Mouse (Mus musculus): Measurements from ENCODE around the gene Reg3d. TPM values are rescaled to one million over a fixed set of nuclear protein-coding genes. Genes with fewer than 3 reads are reported as not detected.

Reg3d gene
- not detected in 2 replicates for polyA plus RNA-seq (2015; fragmentation: Nextera tagmentation; extraction: Ambion mirVana)

GRCm38 (mm10) chr6:78378765-78379164 is at the start of gene Reg3d:
Gene Reg3d, minus strand, starts transcription at chr6:78378865.

DNA sequence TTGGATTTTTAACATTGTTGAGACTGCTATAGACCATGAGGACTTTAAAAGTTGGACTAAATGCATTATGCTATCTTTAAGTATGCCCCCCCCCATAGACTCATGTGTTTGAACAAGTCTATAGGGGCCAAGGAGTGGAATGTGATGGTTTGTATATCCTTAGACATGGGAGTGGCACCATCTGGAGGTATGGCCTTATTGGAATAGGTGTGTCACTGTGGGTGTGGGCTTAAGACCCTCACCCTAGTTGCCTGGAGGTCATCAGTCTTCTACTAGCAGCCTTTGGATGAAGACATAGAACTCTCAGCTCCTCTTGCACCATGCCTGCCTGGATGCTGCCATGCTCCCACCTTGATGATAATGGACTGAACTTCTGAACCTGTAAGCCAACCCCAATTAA is 43.7 kb upstream of the Reg3d start, which contains the start of gene Reg1:
Reg1 (plus strand) TSS at position 301 of the 400 bp plus-strand sequence.

GRCm38 (mm10) chr6:78395323-78395722 is 16.7 kb upstream of the Reg3d start, which contains the start of gene Reg2:
Gene Reg2, plus strand, starts transcription at chr6:78395623.

GRCm38 (mm10) chr6:78380409-78380808 is 1.7 kb upstream of the Reg3d start, which contains the start of gene Reg3a:
Gene Reg3a, plus strand, starts transcription at chr6:78380709.

GRCm38 (mm10) chr6:78370357-78370756 is 8.3 kb downstream of the Reg3d start, which contains the start of gene Reg3b:
Gene Reg3b, plus strand, starts transcription at chr6:78370657.

Other genes starting within 250 kb of the Reg3d start
- not detected in 2 replicates for gene Reg3b, start 8.2 kb downstream of the Reg3d start, polyA plus RNA-seq (2015; fragmentation: Nextera tagmentation; extraction: Ambion mirVana)
- not detected in 2 replicates for gene Reg3a, start 1.8 kb upstream of the Reg3d start, polyA plus RNA-seq (2015; fragmentation: Nextera tagmentation; extraction: Ambion mirVana)
- not detected in 2 replicates for gene Reg2, start 16.8 kb upstream of the Reg3d start, polyA plus RNA-seq (2015; fragmentation: Nextera tagmentation; extraction: Ambion mirVana)
- gene Reg1, start 43.8 kb upstream of the Reg3d start, polyA plus RNA-seq (2015; fragmentation: Nextera tagmentation; extraction: Ambion mirVana) = not detected in 2 replicates
- gene Reg3g, start 90.0 kb upstream of the Reg3d start, polyA plus RNA-seq (2015; fragmentation: Nextera tagmentation; extraction: Ambion mirVana) = not detected in 2 replicates

All from skeletal muscle tissue, postnatal 0 days (tissue).